Mouse (Mus musculus): ENCODE data around the gene Pamr1. TPM values are rescaled to one million over a fixed set of nuclear protein-coding genes. Genes with fewer than 3 reads are reported as not detected.

The Pamr1 gene
- total and polyA plus RNA-seq, 3 experiments = not detected

GRCm38 (mm10) chr2:102663339-102663738 is 113.5 kb downstream of the Pamr1 start:
- no peak for DNase-seq (ENCODE audit: low read depth, low spot score)
- no peak overlapping the region for H3K9ac ChIP-seq (ENCODE audit: control insufficient read depth, low read depth, low read length, poor library complexity, severe bottlenecking)
- H3K4me1 ChIP-seq (ENCODE audit: control insufficient read depth in 1 of 2, insufficient read depth in 2 of 2, low read length in 2 of 2) = no peaks in the 10 kb centered on the region
- TF ChIP-seq EP300 (IDR thresholded peaks at IDR 0.05; ENCODE audit: low read depth in 1 of 2, low read length in 2 of 2) (no peak), MYC (IDR thresholded peaks at IDR 0.05; ENCODE audit: low read depth, low read length) (no peak), GATA1 (IDR thresholded peaks at IDR 0.05; ENCODE audit: low read depth, low read length) (no peak), MXI1 (IDR thresholded peaks at IDR 0.05; ENCODE audit: low read depth, low read length) (no peak), CHD1 (IDR thresholded peaks at IDR 0.05; ENCODE audit: low read depth, low read length) (no peak), POLR2AphosphoS2 (IDR thresholded peaks at IDR 0.05; ENCODE audit: low read length) (no peak), TBP (IDR thresholded peaks at IDR 0.05; ENCODE audit: low read depth, low read length) (no peak), CTCF (IDR thresholded peaks at IDR 0.05 in 2 of 3, conservative IDR thresholded peaks at IDR 0.05 in 1 of 3; ENCODE audit: control insufficient read depth in 1 of 3, insufficient read depth in 1 of 3, low read depth in 2 of 3, low read length in 3 of 3, poor library complexity in 1 of 3, severe bottlenecking in 1 of 3) (no peak), BHLHE40 (IDR thresholded peaks at IDR 0.05; ENCODE audit: borderline replicate concordance, low read depth, low read length) (no peak), USF2 (IDR thresholded peaks at IDR 0.05; ENCODE audit: borderline replicate concordance in 1 of 2, insufficient read depth in 1 of 2, low read depth in 1 of 2, low read length in 2 of 2) (no peak), RAD21 (IDR thresholded peaks at IDR 0.05; ENCODE audit: low read depth, low read length) (no peak), KAT2A (conservative IDR thresholded peaks at IDR 0.05; ENCODE audit: low read depth, low read length) (no peak), USF1 (IDR thresholded peaks at IDR 0.05; ENCODE audit: low read depth, low read length) (no peak), MAZ (IDR thresholded peaks at IDR 0.05; ENCODE audit: low read depth, low read length) (no peak), ZNF384 (IDR thresholded peaks at IDR 0.05; ENCODE audit: low read depth, low read length) (no peak), NRF1 (IDR thresholded peaks at IDR 0.05; ENCODE audit: insufficient read depth, low read depth, low read length, poor library complexity, severe bottlenecking) (no peak), POLR2A (IDR thresholded peaks at IDR 0.05; ENCODE audit: control insufficient read depth in 1 of 2, insufficient read depth in 1 of 2, low read depth in 1 of 2, low read length in 2 of 2, poor library complexity in 1 of 2) (no peak), ZKSCAN1 (IDR thresholded peaks at IDR 0.05; ENCODE audit: low read depth, low read length) (no peak), JUND (IDR thresholded peaks at IDR 0.05; ENCODE audit: low read depth, low read length) (no peak)
- no peaks in the 10 kb centered on the region for H3K79me2 ChIP-seq (ENCODE audit: control insufficient read depth, insufficient read depth, low read length, poor library complexity)
- H3K36me3 ChIP-seq (ENCODE audit: control insufficient read depth in 1 of 2, insufficient read depth in 2 of 2, low read length in 2 of 2) = no peaks in the 10 kb centered on the region
- no peak overlapping the region for H3K4me3 ChIP-seq (ENCODE audit: control insufficient read depth in 1 of 2, insufficient read depth in 1 of 2, low read depth in 2 of 2, low read length in 2 of 2)
- H3K27me3 ChIP-seq (ENCODE audit: control insufficient read depth in 1 of 2, insufficient read depth in 2 of 2, low read length in 2 of 2) = peaks cover 3 to 7% of the 10 kb centered on the region in 2 experiments
- H3K27ac ChIP-seq (ENCODE audit: control insufficient read depth, low read depth, low read length) = no peak overlapping the region
- no peaks in the 10 kb centered on the region for H3K9me3 ChIP-seq (replicated peaks; ENCODE audit: insufficient read depth, low read length)

- DNase-seq (ENCODE audit: low read depth, low spot score) = no peak
- Histone ChIP-seq H3K79me2 (ENCODE audit: control insufficient read depth, insufficient read depth, low read length, poor library complexity) (no peaks in the 10 kb centered on the region), H3K4me1 (ENCODE audit: control insufficient read depth in 1 of 2, insufficient read depth in 2 of 2, low read length in 2 of 2) (no peaks in the 10 kb centered on the region), H3K27ac (ENCODE audit: control insufficient read depth, low read depth, low read length) (no peak overlapping the region), H3K9ac (ENCODE audit: control insufficient read depth, low read depth, low read length, poor library complexity, severe bottlenecking) (no peak overlapping the region), H3K27me3 (ENCODE audit: control insufficient read depth in 1 of 2, insufficient read depth in 2 of 2, low read length in 2 of 2) (peaks cover 3 to 7% of the 10 kb centered on the region in 2 experiments), H3K4me3 (ENCODE audit: control insufficient read depth in 1 of 2, insufficient read depth in 1 of 2, low read depth in 2 of 2, low read length in 2 of 2) (no peak overlapping the region), H3K9me3 (replicated peaks; ENCODE audit: insufficient read depth, low read length) (no peaks in the 10 kb centered on the region), H3K36me3 (ENCODE audit: control insufficient read depth in 1 of 2, insufficient read depth in 2 of 2, low read length in 2 of 2) (no peaks in the 10 kb centered on the region)
- TF ChIP-seq MAZ (IDR thresholded peaks at IDR 0.05; ENCODE audit: low read depth, low read length) (no peak), BHLHE40 (IDR thresholded peaks at IDR 0.05; ENCODE audit: borderline replicate concordance, low read depth, low read length) (no peak), USF2 (IDR thresholded peaks at IDR 0.05; ENCODE audit: borderline replicate concordance in 1 of 2, insufficient read depth in 1 of 2, low read depth in 1 of 2, low read length in 2 of 2) (no peak), ZC3H11A (IDR thresholded peaks at IDR 0.05; ENCODE audit: low read depth, low read length) (no peak), USF1 (IDR thresholded peaks at IDR 0.05; ENCODE audit: low read depth, low read length) (no peak), E2F4 (IDR thresholded peaks at IDR 0.05; ENCODE audit: borderline replicate concordance, low read depth, low read length) (no peak), SIN3A (IDR thresholded peaks at IDR 0.05; ENCODE audit: low read length) (no peak), MYC (IDR thresholded peaks at IDR 0.05; ENCODE audit: low read depth, low read length) (no peak), ZKSCAN1 (IDR thresholded peaks at IDR 0.05; ENCODE audit: low read depth, low read length) (no peak), POLR2AphosphoS5 (IDR thresholded peaks at IDR 0.05; ENCODE audit: borderline replicate concordance, low read depth, low read length) (no peak), EP300 (IDR thresholded peaks at IDR 0.05; ENCODE audit: low read depth in 1 of 2, low read length in 2 of 2) (no peak), HCFC1 (IDR thresholded peaks at IDR 0.05; ENCODE audit: low read depth, low read length) (no peak), TAL1 (IDR thresholded peaks at IDR 0.05; ENCODE audit: low read length) (no peak), ETS1 (IDR thresholded peaks at IDR 0.05; ENCODE audit: low read depth, low read length) (no peak), POLR2A (IDR thresholded peaks at IDR 0.05; ENCODE audit: control insufficient read depth in 1 of 2, insufficient read depth in 1 of 2, low read depth in 1 of 2, low read length in 2 of 2, poor library complexity in 1 of 2) (no peak)
Measured at GRCm38 (mm10) chr2:102663865-102664264, 114.1 kb downstream of the Pamr1 start.

Measured in MEL (cell line).